Mouse (Mus musculus): ENCODE measurements around the gene Snx22. TPM values are rescaled to one million over a fixed set of nuclear protein-coding genes. Genes with fewer than 3 reads are reported as not detected.
A peak's percentile ranks its signal among the peaks of the same experiment; 100 is the strongest.

Snx22 gene
- total RNA-seq, 2 experiments from 2014 or later: 0.28 TPM; not detected in 1

GRCm38 (mm10) chr9:66090593-66091244 lies 21.2 kb upstream of the Snx22 start:
- no peak overlapping the region for H3K4me3 ChIP-seq
- intact Hi-C loops (cut with DNase I): no loop called here
- no peak for TF ChIP-seq CTCF (IDR thresholded peaks at IDR 0.05)
- DNase-seq: peak; percentile 50
- H3K27ac ChIP-seq: peak overlapping the region; percentile 24

- H3K27ac ChIP-seq: no peak overlapping the region
- intact Hi-C loops (cut with DNase I): no loop called here
- peak; percentile 72 for DNase-seq
- TF ChIP-seq CTCF (IDR thresholded peaks at IDR 0.05): peak; percentile 87
- no peak overlapping the region for H3K4me3 ChIP-seq
These were observed 18.9 kb upstream of the Snx22 start for GRCm38 (mm10) chr9:66088411-66088810.

GRCm38 (mm10) chr9:66087062-66087461 lies 17.5 kb upstream of the Snx22 start:
- no peak for TF ChIP-seq CTCF (IDR thresholded peaks at IDR 0.05)
- no peak overlapping the region for H3K27ac ChIP-seq
- intact Hi-C loops (cut with DNase I): no loop called here
- no peak overlapping the region for H3K4me3 ChIP-seq
- DNase-seq: no peak

- no peak for TF ChIP-seq CTCF (IDR thresholded peaks at IDR 0.05)
- no peak for DNase-seq
- Histone ChIP-seq H3K27ac (no peak overlapping the region), H3K4me3 (no peak overlapping the region)
- intact Hi-C loops (cut with DNase I): no loop called here
These were observed 14.7 kb upstream of the Snx22 start for GRCm38 (mm10) chr9:66084171-66084570.

- intact Hi-C loops (cut with DNase I): no loop called here
- no peak for DNase-seq
- Histone ChIP-seq H3K4me3 (no peak overlapping the region), H3K27ac (no peak overlapping the region)
- no peak for TF ChIP-seq CTCF (IDR thresholded peaks at IDR 0.05)
These were observed 12.5 kb upstream of the Snx22 start for GRCm38 (mm10) chr9:66081999-66082398.

- no peak for TF ChIP-seq CTCF (IDR thresholded peaks at IDR 0.05)
- DNase-seq: no peak
- H3K27ac ChIP-seq: no peak overlapping the region
- H3K4me3 ChIP-seq: no peak overlapping the region
- intact Hi-C loops (cut with DNase I): no loop called here
These were observed 11.4 kb upstream of the Snx22 start for GRCm38 (mm10) chr9:66080804-66081459.

GRCm38 (mm10) chr9:66078493-66078892 lies 9.0 kb upstream of the Snx22 start:
- no peak for TF ChIP-seq CTCF (IDR thresholded peaks at IDR 0.05)
- Histone ChIP-seq H3K27ac (no peak overlapping the region), H3K4me3 (no peak overlapping the region)
- intact Hi-C loops (cut with DNase I): no loop called here
- DNase-seq: no peak

- no peak for TF ChIP-seq CTCF (IDR thresholded peaks at IDR 0.05)
- intact Hi-C loops (cut with DNase I): no loop called here
- Histone ChIP-seq H3K4me3 (no peak overlapping the region), H3K27ac (no peak overlapping the region)
- DNase-seq: no peak
These were observed 8.6 kb upstream of the Snx22 start for GRCm38 (mm10) chr9:66078072-66078471.

- TF ChIP-seq CTCF (IDR thresholded peaks at IDR 0.05): no peak
- intact Hi-C loops (cut with DNase I): no loop called here
These were observed 3.2 kb upstream of the Snx22 start for GRCm38 (mm10) chr9:66072754-66073153.

GRCm38 (mm10) chr9:66070151-66070550 lies 632 bp upstream of the Snx22 start:
- no peak overlapping the region for H3K4me3 ChIP-seq
- intact Hi-C loops (cut with DNase I): no loop called here
- no peak overlapping the region for H3K27ac ChIP-seq
- DNase-seq: no peak
- TF ChIP-seq CTCF (IDR thresholded peaks at IDR 0.05): no peak

More at GRCm38 (mm10) chr9:66072754-66073153, 3.2 kb upstream of the Snx22 start:
- no peak for DNase-seq
- H3K4me3 ChIP-seq: no peak overlapping the region
- no peak overlapping the region for H3K27ac ChIP-seq

GRCm38 (mm10) chr9:66068971-66069391 lies 538 bp downstream of the Snx22 start:
- peak overlapping the region; percentile 6 for H3K27ac ChIP-seq
- peak; percentile 44 for DNase-seq
- H3K4me3 ChIP-seq: peak overlapping the region; percentile 73
- no peak for TF ChIP-seq CTCF (IDR thresholded peaks at IDR 0.05)
- intact Hi-C loops (cut with DNase I): no loop called here

- no peak overlapping the region; the same call in 1 of the 2 replicates for H3K4me3 ChIP-seq
- no peak for DNase-seq
- no peak for TF ChIP-seq CTCF (IDR thresholded peaks at IDR 0.05)
- intact Hi-C loops (cut with DNase I): no loop called here
- no peak overlapping the region for H3K27ac ChIP-seq
These were observed 1.5 kb downstream of the Snx22 start for GRCm38 (mm10) chr9:66068056-66068455.

- no peak overlapping the region for H3K27ac ChIP-seq
- DNase-seq: peak; percentile 57
- no peak overlapping the region for H3K4me3 ChIP-seq
- peak; percentile 53 for TF ChIP-seq CTCF (IDR thresholded peaks at IDR 0.05)
- intact Hi-C loops (cut with DNase I): no loop called here
These were observed 2.0 kb downstream of the Snx22 start for GRCm38 (mm10) chr9:66067542-66067941.

- intact Hi-C loops (cut with DNase I): no loop called here
- no peak for DNase-seq
These were observed 2.7 kb downstream of the Snx22 start for GRCm38 (mm10) chr9:66066791-66067190.

More at GRCm38 (mm10) chr9:66066791-66067190, 2.7 kb downstream of the Snx22 start:
- TF ChIP-seq CTCF (IDR thresholded peaks at IDR 0.05): no peak
- Histone ChIP-seq H3K27ac (no peak overlapping the region), H3K4me3 (no peak overlapping the region)
